Mouse (Mus musculus) limb, embryonic 13.5 days (tissue): ENCODE data around the gene Fyttd1. TPM values are rescaled to one million over a fixed set of nuclear protein-coding genes. Genes with fewer than 3 reads are reported as not detected.
A peak's percentile ranks its signal among the peaks of the same experiment; 100 is the strongest.
"Not testable (repeated sequence)": the region's sequence is repeated elsewhere in the genome, so short reads cannot be mapped to it uniquely, and the experiment has no call there.

Experiments
- ATAC-seq: fragments of 200-750 bp; cut with Nextera tagmentation; 2 replicates; pipeline ENCODE4 v1.8.0; 2017; ENCODE audit warnings: low read depth, moderate number of reproducible peaks, moderate TSS enrichment; ENCODE audit not compliant: low FRiP score
- H3K27ac ChIP-seq: fragments of 300-500 bp; sonication (generic); 2 replicates; pipeline ENCODE4 v1.5.1; 2015; ENCODE audit warnings: inconsistent platforms, mild to moderate bottlenecking, moderate library complexity
- H3K27me3 ChIP-seq: fragments of 300-500 bp; sonication (generic); 2 replicates; pipeline ENCODE4 v1.6.1; 2015; ENCODE audit warnings: mild to moderate bottlenecking, inconsistent platforms
- H3K36me3 ChIP-seq: fragments of 300-500 bp; sonication (generic); 2 replicates; pipeline ENCODE4 v1.6.1; 2015; ENCODE audit warnings: inconsistent platforms, mild to moderate bottlenecking, moderate library complexity
- H3K4me1 ChIP-seq: fragments of 300-500 bp; sonication (generic); 2 replicates; pipeline ENCODE4 v1.6.1; 2015; ENCODE audit warnings: inconsistent platforms
- H3K4me2 ChIP-seq: fragments of 300-500 bp; sonication (generic); replicated peaks from 2 replicates; pipeline ENCODE4 v1.6.1; 2015; ENCODE audit warnings: inconsistent platforms, mild to moderate bottlenecking, moderate library complexity
- H3K4me3 ChIP-seq: fragments of 300-500 bp; sonication (generic); 2 replicates; pipeline ENCODE4 v1.5.1; 2015; ENCODE audit warnings: moderate library complexity, mild to moderate bottlenecking, inconsistent platforms
- H3K9ac ChIP-seq: fragments of 300-500 bp; sonication (generic); 2 replicates; pipeline ENCODE4 v1.6.1; 2015; ENCODE audit warnings: mild to moderate bottlenecking, inconsistent platforms
- H3K9me3 ChIP-seq: fragments of 300-500 bp; sonication (generic); 2 replicates; pipeline ENCODE4 v1.6.1; 2016; ENCODE audit warnings: inconsistent platforms
- WGBS: fragments of 180-500 bp; shearing (Covaris S2); methylation state at CpG from one replicate; pipeline ENCODE4 v1.1.7; 2015; 5-methylcytosine and 5-hydroxymethylcytosine counted together
- polyA plus RNA-seq: library from polyadenylated mRNA; unstranded; fragments of >200 nt; fragmentation: Nextera tagmentation; extraction: Ambion mirVana; gene quantifications from 2 replicates; pipeline ENCODE4 v1.2.1, GENCODE M21; 2015

Fyttd1 gene
- polyA plus RNA-seq, 1 experiment from 2014 or later = 112 TPM

GRCm38 (mm10) chr16:32889881-32890280 lies 12.6 kb downstream of the Fyttd1 start:
- H3K27me3 ChIP-seq = no peaks in the 10 kb centered on the region
- H3K4me2 ChIP-seq = no peak overlapping the region
- no peak overlapping the region for H3K4me3 ChIP-seq
- H3K27ac ChIP-seq = no peak overlapping the region
- no peak overlapping the region for H3K9ac ChIP-seq
- no peaks in the 10 kb centered on the region for H3K4me1 ChIP-seq
- WGBS = 60% methylated on average over 2 of the region's 2 CpGs
- no peaks in the 10 kb centered on the region for H3K9me3 ChIP-seq
- peaks cover 59% of the 10 kb centered on the region for H3K36me3 ChIP-seq
- no peak for ATAC-seq

- Histone ChIP-seq H3K27me3 (no peaks in the 10 kb centered on the region), H3K36me3 (peaks cover 70% of the 10 kb centered on the region), H3K4me1 (no peaks in the 10 kb centered on the region), H3K4me3 (no peak overlapping the region), H3K27ac (no peak overlapping the region), H3K9me3 (no peaks in the 10 kb centered on the region), H3K4me2 (no peak overlapping the region), H3K9ac (no peak overlapping the region)
- no peak for ATAC-seq
Observed at GRCm38 (mm10) chr16:32896126-32896525, 18.8 kb downstream of the Fyttd1 start.

GRCm38 (mm10) chr16:32901360-32902050 lies 24.2 kb downstream of the Fyttd1 start:
- peaks cover 56% of the 10 kb centered on the region for H3K36me3 ChIP-seq
- 79% methylated on average over 2 of the region's 2 CpGs for WGBS
- H3K4me2 ChIP-seq = no peak overlapping the region
- H3K9me3 ChIP-seq = no peaks in the 10 kb centered on the region
- H3K4me3 ChIP-seq = no peak overlapping the region
- H3K9ac ChIP-seq = no peak overlapping the region
- no peak overlapping the region for H3K27ac ChIP-seq
- H3K27me3 ChIP-seq = no peaks in the 10 kb centered on the region
- H3K4me1 ChIP-seq = no peaks in the 10 kb centered on the region
- no peak for ATAC-seq

GRCm38 (mm10) chr16:32902051-32902428 lies 24.7 kb downstream of the Fyttd1 start:
- H3K4me1 ChIP-seq = no peaks in the 10 kb centered on the region
- no peak overlapping the region for H3K4me3 ChIP-seq
- WGBS = 68% methylated on average over 3 of the region's 3 CpGs
- H3K27me3 ChIP-seq = no peaks in the 10 kb centered on the region
- H3K36me3 ChIP-seq = peaks cover 60% of the 10 kb centered on the region
- no peak overlapping the region for H3K27ac ChIP-seq
- no peak overlapping the region for H3K9ac ChIP-seq
- H3K9me3 ChIP-seq = no peaks in the 10 kb centered on the region
- no peak overlapping the region for H3K4me2 ChIP-seq
- ATAC-seq = no peak

- no peak for ATAC-seq
- peaks cover 34% of the 10 kb centered on the region for H3K36me3 ChIP-seq
- no peaks in the 10 kb centered on the region for H3K27me3 ChIP-seq
- no peak overlapping the region for H3K9ac ChIP-seq
- no peak overlapping the region for H3K4me3 ChIP-seq
- no peaks in the 10 kb centered on the region for H3K4me1 ChIP-seq
- no peaks in the 10 kb centered on the region for H3K9me3 ChIP-seq
- H3K4me2 ChIP-seq = no peak overlapping the region
- no peak overlapping the region for H3K27ac ChIP-seq
- WGBS = 76% methylated on average over 2 of the region's 2 CpGs
Observed at GRCm38 (mm10) chr16:32906186-32906585, 28.9 kb downstream of the Fyttd1 start.

- WGBS = 71% methylated on average over 8 of the region's 8 CpGs
- no peak for ATAC-seq
- no peaks in the 10 kb centered on the region for H3K27me3 ChIP-seq
- no peaks in the 10 kb centered on the region for H3K4me1 ChIP-seq
- no peak overlapping the region for H3K27ac ChIP-seq
- H3K9me3 ChIP-seq = no peaks in the 10 kb centered on the region
- H3K36me3 ChIP-seq = peaks cover 30% of the 10 kb centered on the region
- no peak overlapping the region for H3K9ac ChIP-seq
- no peak overlapping the region for H3K4me2 ChIP-seq
- no peak overlapping the region for H3K4me3 ChIP-seq
Observed at GRCm38 (mm10) chr16:32906727-32907126, 29.4 kb downstream of the Fyttd1 start.

- H3K27ac ChIP-seq = no peak overlapping the region
- H3K9me3 ChIP-seq = no peaks in the 10 kb centered on the region
- H3K9ac ChIP-seq = no peak overlapping the region
- peaks cover 6% of the 10 kb centered on the region for H3K4me1 ChIP-seq
- H3K36me3 ChIP-seq = peaks cover 1% of the 10 kb centered on the region; the same call in 1 of the 2 replicates
- H3K27me3 ChIP-seq = no peaks in the 10 kb centered on the region
- 59% methylated on average over 7 of the region's 7 CpGs for WGBS
- H3K4me3 ChIP-seq = peak overlapping the region; percentile 97; the same call in 1 of the 2 replicates
- H3K4me2 ChIP-seq = peak overlapping the region; percentile 74
- no peak for ATAC-seq
Observed at GRCm38 (mm10) chr16:32913212-32913611, 35.9 kb downstream of the Fyttd1 start.

- H3K36me3 ChIP-seq = no peaks in the 10 kb centered on the region
- ATAC-seq = peak; percentile 94
- H3K27me3 ChIP-seq = no peaks in the 10 kb centered on the region
- H3K9ac ChIP-seq = peak within 1 kb of the TSS; percentile 93
- peak within 1 kb of the TSS; percentile 83 for H3K27ac ChIP-seq
- H3K4me2 ChIP-seq = peak within 1 kb of the TSS; percentile 74
- peak within 1 kb of the TSS; percentile 97 for H3K4me3 ChIP-seq
- H3K9me3 ChIP-seq = no peaks in the 10 kb centered on the region
- WGBS = under 1% methylated on average over 79 of the region's 85 CpGs
- peaks cover 6% of the 10 kb centered on the region for H3K4me1 ChIP-seq
Observed at GRCm38 (mm10) chr16:32913937-32914881, 36.9 kb downstream of the Fyttd1 start, which contains the start of gene Lrch3. TSS of gene Lrch3 (plus strand) at chr16:32914100.

GRCm38 (mm10) chr16:32915292-32916068 lies 38.2 kb downstream of the Fyttd1 start:
- Histone ChIP-seq H3K4me1 (peaks cover 6% of the 10 kb centered on the region), H3K9me3 (no peaks in the 10 kb centered on the region), H3K27me3 (no peaks in the 10 kb centered on the region), H3K9ac (no peak overlapping the region), H3K4me2 (peak overlapping the region; percentile 74), H3K36me3 (peaks cover 5% of the 10 kb centered on the region; the same call in 1 of the 2 replicates), H3K4me3 (peak overlapping the region; percentile 97), H3K27ac (no peak overlapping the region)
- no peak for ATAC-seq
- 72% methylated on average over 9 of the region's 9 CpGs for WGBS

- peaks cover 30% of the 10 kb centered on the region for H3K36me3 ChIP-seq
- not testable (repeated sequence) for H3K9me3 ChIP-seq, H3K4me1 ChIP-seq, H3K4me3 ChIP-seq, H3K4me2 ChIP-seq, ATAC-seq, H3K9ac ChIP-seq, H3K27ac ChIP-seq, H3K27me3 ChIP-seq
- WGBS = 89% methylated on average over 9 of the region's 9 CpGs
Observed at GRCm38 (mm10) chr16:32926629-32927028, 49.3 kb downstream of the Fyttd1 start.

GRCm38 (mm10) chr16:32927044-32927443 lies 49.7 kb downstream of the Fyttd1 start:
- Histone ChIP-seq H3K9ac (no peak overlapping the region), H3K4me1 (no peaks in the 10 kb centered on the region)
- WGBS = 90% methylated on average over 8 of the region's 8 CpGs

More at GRCm38 (mm10) chr16:32927044-32927443, 49.7 kb downstream of the Fyttd1 start:
- no peaks in the 10 kb centered on the region for H3K27me3 ChIP-seq
- no peaks in the 10 kb centered on the region for H3K9me3 ChIP-seq
- no peak overlapping the region for H3K4me2 ChIP-seq
- no peak for ATAC-seq
- H3K27ac ChIP-seq = no peak overlapping the region
- peaks cover 27% of the 10 kb centered on the region for H3K36me3 ChIP-seq
- no peak overlapping the region for H3K4me3 ChIP-seq
